In genomic region chr3:127954856-127955255, GRCm38 (mm10) we compare ENCODE assay signal across 20 mouse cellular contexts.
"Had no signal": no experiment of that assay in that cellular context is flagged by ENCODE, and none has a peak within 500 bp of the region (broad histone marks: within the 10 kb centered on the region; RNA-seq: fewer than 3 reads in every experiment).

No protein-coding gene starts in this region.

- H3K27ac ChIP-seq: kidney, postnatal 0 days; limb, embryonic 12.5 days; limb, embryonic 15.5 days; liver, embryonic 14.5 days; macrophage; midbrain, embryonic 12.5 days; midbrain, embryonic 15.5 days; neural tube, embryonic 12.5 days; neural tube, embryonic 15.5 days had no signal

- H3K9me3 ChIP-seq: limb, embryonic 12.5 days; limb, embryonic 15.5 days; midbrain, embryonic 12.5 days; midbrain, embryonic 15.5 days; neural tube, embryonic 12.5 days; neural tube, embryonic 15.5 days had no signal

- ATAC-seq: intestine, postnatal 0 days; liver, postnatal 0 days; lung, postnatal 0 days; midbrain, embryonic 15.5 days had no signal

- H3K4me2 ChIP-seq: limb, embryonic 12.5 days; limb, embryonic 15.5 days; liver, embryonic 11.5 days; lung, embryonic 14.5 days; midbrain, embryonic 12.5 days; midbrain, embryonic 15.5 days; neural tube, embryonic 12.5 days; neural tube, embryonic 15.5 days had no signal

- H3K27me3 ChIP-seq: limb, embryonic 15.5 days; midbrain, embryonic 15.5 days; neural tube, embryonic 12.5 days; neural tube, embryonic 15.5 days had no signal

- H3K4me3 ChIP-seq: limb, embryonic 12.5 days; limb, embryonic 15.5 days; midbrain, embryonic 12.5 days; midbrain, embryonic 15.5 days; neural tube, embryonic 12.5 days; neural tube, embryonic 15.5 days had no signal

- H3K4me1 ChIP-seq: limb, embryonic 12.5 days; limb, embryonic 15.5 days; neural tube, embryonic 12.5 days; neural tube, embryonic 15.5 days had no signal

- H3K9ac ChIP-seq: limb, embryonic 12.5 days; limb, embryonic 15.5 days; liver, embryonic 14.5 days; liver, postnatal 0 days; lung, embryonic 14.5 days; midbrain, embryonic 12.5 days; midbrain, embryonic 15.5 days; neural tube, embryonic 12.5 days; neural tube, embryonic 15.5 days had no signal

- DNase-seq: kidney, adult 2 months; kidney, postnatal 25 days; left cerebral cortex, postnatal 4 days; liver, postnatal 0 days; lung, embryonic 14.5 days; thymus, adult 2 months; thymus, postnatal 14 days; thymus, postnatal 4 days had no signal

- H3K36me3 ChIP-seq: limb, embryonic 12.5 days; limb, embryonic 15.5 days; midbrain, embryonic 12.5 days; midbrain, embryonic 15.5 days; neural tube, embryonic 12.5 days; neural tube, embryonic 15.5 days had no signal
